Mouse (Mus musculus) midbrain, embryonic 12.5 days (tissue): ENCODE results near the gene Rfc4. TPM values are rescaled to one million over a fixed set of nuclear protein-coding genes. Genes with fewer than 3 reads are reported as not detected.

Experiments used
- microRNA-seq: library from miRNA; unstranded; fragments of <30 nt; microRNA quantifications from one replicate; pipeline ENCODE4, GENCODE M21; 2017
- polyA plus RNA-seq: library from polyadenylated mRNA; unstranded; fragments of >200 nt; fragmentation: Nextera tagmentation; extraction: Ambion mirVana; gene quantifications from 2 replicates; pipeline ENCODE4 v1.2.1, GENCODE M21; 2016

The Rfc4 gene
- polyA plus RNA-seq, 1 experiment from 2014 or later: 162 TPM

Small RNA genes lying within 50 kb of the gene (microRNA-seq; reads per million reads assigned to microRNA genes)
- gene Gm49346: not detected

Other genes with a start within 250 kb of the Rfc4 start
- gene Ahsg, start 236.5 kb downstream of the Rfc4 start, polyA plus RNA-seq: not detected in 2 replicates
- gene Fetub, start 209.4 kb downstream of the Rfc4 start, polyA plus RNA-seq: not detected in 2 replicates
- gene Hrg, start 176.7 kb downstream of the Rfc4 start, polyA plus RNA-seq: 0.17 TPM in 1 of 2 replicates, not detected in the other
- gene Kng2, start 98.3 kb downstream of the Rfc4 start, polyA plus RNA-seq: not detected in 2 replicates
- gene Kng1, start 69.9 kb downstream of the Rfc4 start, polyA plus RNA-seq: 0.26 TPM in 1 of 2 replicates, not detected in the other
- gene Eif4a2, start 20.3 kb downstream of the Rfc4 start, polyA plus RNA-seq: 208 and 213 TPM in 2 replicates
- not detected in 2 replicates for gene Adipoq, start 18.8 kb upstream of the Rfc4 start, polyA plus RNA-seq
- gene St6gal1, start 97.0 kb upstream of the Rfc4 start, polyA plus RNA-seq: 39.9 and 46.6 TPM in 2 replicates